9 mouse cellular contexts compared by ENCODE assay signal in the genomic region with DNA sequence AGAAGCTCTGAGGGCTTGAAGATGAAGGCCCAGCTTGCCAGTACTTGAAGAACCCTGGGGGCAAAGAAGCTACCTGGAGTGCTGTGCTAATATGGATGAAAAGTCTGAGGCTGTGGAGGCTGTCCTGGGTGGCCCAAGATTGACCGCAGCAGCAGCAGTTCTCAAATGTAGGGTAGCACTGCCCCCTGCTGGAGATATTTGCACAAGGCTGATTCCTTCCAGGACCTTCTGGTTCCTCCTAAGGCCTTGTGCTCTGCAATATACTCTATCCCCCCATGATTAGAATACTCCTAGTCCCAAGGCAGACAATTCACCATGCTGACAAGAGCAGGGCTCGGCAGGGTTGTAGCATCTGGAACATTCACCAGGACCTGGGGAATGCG.
DNase-seq lines count a peak whose midpoint lies in the region; ATAC-seq and TF ChIP-seq lines count a peak whose summit lies in the region.
"Had no signal": no experiment of that assay in that cellular context is flagged by ENCODE, and none has a peak within 500 bp of the region (broad histone marks: within the 10 kb centered on the region; RNA-seq: fewer than 3 reads in every experiment).

No protein-coding gene starts in this region.

- 33% methylated on average over 3 of the region's 3 CpGs for WGBS in forebrain, postnatal 0 days
- 29% methylated on average over 3 of the region's 3 CpGs for WGBS in lung, postnatal 0 days

- no peak for ATAC-seq in G1E (ENCODE audit: extremely low read depth, insufficient number of reproducible peaks, low FRiP score, poor library complexity, severe bottlenecking)
- peak; percentile 79 for ATAC-seq in forebrain, postnatal 0 days
- ATAC-seq in hematopoietic stem cell, adult 5-6 weeks (replicated peaks in 1 of 2; ENCODE audit: insufficient read depth in 1 of 2, low FRiP score in 2 of 2, low TSS enrichment in 1 of 2, low read depth in 1 of 2, poor library complexity in 2 of 2, severe bottlenecking in 2 of 2) = peak; percentile 66 to 74; a peak in 2 of 4 replicates
- ATAC-seq in lung, postnatal 0 days = peak; percentile 77

- H3K27me3 ChIP-seq in G1E (ENCODE audit: insufficient read depth, low read length) = peaks cover 42% of the 10 kb centered on the region
- no peaks in the 10 kb centered on the region for H3K27me3 ChIP-seq in forebrain, postnatal 0 days (ENCODE audit: insufficient read depth, low read length)
- no peaks in the 10 kb centered on the region for H3K27me3 ChIP-seq in lung, postnatal 0 days (replicated peaks; ENCODE audit: insufficient read depth, low read length)

- TF ChIP-seq CTCF in G1E (IDR thresholded peaks at IDR 0.05; ENCODE audit: low read depth, low read length) = peak; percentile 33; the same call in 1 of the 2 replicates
- peak; percentile 94 for TF ChIP-seq CTCF in forebrain, postnatal 0 days (IDR thresholded peaks at IDR 0.05; ENCODE audit: low read depth)
- TF ChIP-seq CTCF in lung, postnatal 0 days (IDR thresholded peaks at IDR 0.05) = peak; percentile 90

- DNase-seq in G1E (ENCODE audit: low spot score) = peak; percentile 51
- DNase-seq in cerebellum, adult 11-12 months = peak; percentile 69
- DNase-seq in forebrain, postnatal 0 days = peak; percentile 89
- DNase-seq in layer of hippocampus, adult 8-10 months (ENCODE audit: low spot score in 2 of 2) = peak; percentile 69 to 92
- DNase-seq in lung, postnatal 0 days (ENCODE audit: low spot score) = peak; percentile 91
- DNase-seq in ovary, postnatal 36 days (ENCODE audit: low spot score) = peak; percentile 78
- peak; percentile 77 for DNase-seq in thymus, postnatal 25 days

- H3K9me3 ChIP-seq in G1E (replicated peaks) = no peaks in the 10 kb centered on the region
- no peaks in the 10 kb centered on the region for H3K9me3 ChIP-seq in forebrain, postnatal 0 days (ENCODE audit: low read length)
- H3K9me3 ChIP-seq in lung, postnatal 0 days (ENCODE audit: low read length) = no peaks in the 10 kb centered on the region

- H3K4me2 ChIP-seq in forebrain, postnatal 0 days (ENCODE audit: low read depth) = no peak overlapping the region
- no peak overlapping the region for H3K4me2 ChIP-seq in lung, postnatal 0 days (replicated peaks; ENCODE audit: low read depth, low read length)

- no peak for TF ChIP-seq EP300 in lung, postnatal 0 days (IDR thresholded peaks at IDR 0.05)

- H3K27ac ChIP-seq in forebrain, postnatal 0 days (ENCODE audit: low read depth, low read length) = no peak overlapping the region
- no peak overlapping the region for H3K27ac ChIP-seq in lung, postnatal 0 days (ENCODE audit: low read length)
- H3K27ac ChIP-seq: macrophage had no signal

- no peaks in the 10 kb centered on the region for H3K36me3 ChIP-seq in G1E (replicated peaks)
- 0 out of 2 replicates have a peak, but pooled peaks cover under 1% of the 10 kb centered on the region for H3K36me3 ChIP-seq in forebrain, postnatal 0 days (ENCODE audit: insufficient read depth)
- 0 out of 2 replicates have a peak, but pooled peaks cover 10% of the 10 kb centered on the region for H3K36me3 ChIP-seq in lung, postnatal 0 days (ENCODE audit: insufficient read depth, low read length)

- peak overlapping the region; percentile 28; the same call in 1 of the 2 replicates for H3K9ac ChIP-seq in forebrain, postnatal 0 days
- no peak overlapping the region for H3K9ac ChIP-seq in lung, postnatal 0 days (replicated peaks; ENCODE audit: low read depth)

- no peak overlapping the region for H3K4me3 ChIP-seq in G1E (ENCODE audit: low read depth, low read length)
- no peak overlapping the region for H3K4me3 ChIP-seq in forebrain, postnatal 0 days (ENCODE audit: low read depth, low read length)
- no peak overlapping the region for H3K4me3 ChIP-seq in lung, postnatal 0 days (ENCODE audit: low read depth, low read length)

- H3K4me1 ChIP-seq in G1E (ENCODE audit: insufficient read depth, low read depth, low read length) = 0 out of 2 replicates have a peak, but pooled peaks cover 2% of the 10 kb centered on the region
- no peaks in the 10 kb centered on the region for H3K4me1 ChIP-seq in forebrain, postnatal 0 days (ENCODE audit: insufficient read depth)
- H3K4me1 ChIP-seq in lung, postnatal 0 days (ENCODE audit: insufficient read depth, low read depth, low read length) = 0 out of 2 replicates have a peak, but pooled peaks cover 3% of the 10 kb centered on the region

Comparison
In these comparisons a context has a peak if more than half of its experiments do, and no peak if none do; other contexts are left out.
1. CTCF ChIP-seq: peak in every context shown above with its lines; median percentile 94 in forebrain, postnatal 0 days; 90 in lung, postnatal 0 days; 33 in G1E.